Mouse (Mus musculus) kidney, embryonic 16.5 days (tissue): ENCODE results near the gene Scamp3. TPM values are rescaled to one million over a fixed set of nuclear protein-coding genes. Genes with fewer than 3 reads are reported as not detected.
"Not testable (repeated sequence)": the region's sequence is repeated elsewhere in the genome, so short reads cannot be mapped to it uniquely, and the experiment has no call there.

ENCODE experiments used
- ATAC-seq: fragments of 200-750 bp; cut with Nextera tagmentation; 2 replicates; pipeline ENCODE4 v1.8.0; 2017; ENCODE audit warnings: moderate TSS enrichment; ENCODE audit not compliant: low FRiP score, low TSS enrichment
- H3K27ac ChIP-seq: fragments of 300-500 bp; sonication (generic); 2 replicates; pipeline ENCODE4 v1.5.1; 2014; ENCODE audit warnings: low read length
- H3K27me3 ChIP-seq: fragments of 300-500 bp; sonication (generic); 2 replicates; pipeline ENCODE4 v1.6.1; 2014; ENCODE audit warnings: low read length, control low read depth, mixed read lengths; ENCODE audit not compliant: insufficient read depth
- H3K36me3 ChIP-seq: fragments of 300-500 bp; sonication (generic); 2 replicates; pipeline ENCODE4 v1.6.1; 2014; ENCODE audit warnings: low read length, control low read depth, mixed read lengths; ENCODE audit not compliant: insufficient read depth
- H3K4me1 ChIP-seq: fragments of 300-500 bp; sonication (generic); 2 replicates; pipeline ENCODE4 v1.6.1; 2014; ENCODE audit warnings: low read length, control low read depth, mixed read lengths; ENCODE audit not compliant: insufficient read depth
- H3K4me2 ChIP-seq: fragments of 300-500 bp; sonication (generic); replicated peaks from 2 replicates; pipeline ENCODE4 v1.6.1; 2014; ENCODE audit warnings: low read depth, low read length
- H3K4me3 ChIP-seq: fragments of 300-500 bp; sonication (generic); 2 replicates; pipeline ENCODE4 v1.5.1; 2014; ENCODE audit warnings: mild to moderate bottlenecking, low read length
- H3K9ac ChIP-seq: fragments of 300-500 bp; sonication (generic); replicated peaks from 2 replicates; pipeline ENCODE4 v1.6.1; 2014; ENCODE audit warnings: low read length
- H3K9me3 ChIP-seq: fragments of 300-500 bp; sonication (generic); 2 replicates; pipeline ENCODE4 v1.6.1; 2016; ENCODE audit warnings: low read length, control low read depth
- WGBS: fragments of 180-500 bp; shearing (Covaris S2); extraction: QIAGEN DNeasy Blood & Tissue Kit; methylation state at CpG from one replicate; pipeline ENCODE4 v1.1.7; 2014; 5-methylcytosine and 5-hydroxymethylcytosine counted together
- polyA plus RNA-seq: library from polyadenylated mRNA; unstranded; fragments of >200 nt; fragmentation: Nextera tagmentation; extraction: Ambion mirVana; gene quantifications from 2 replicates; pipeline ENCODE4 v1.2.1, GENCODE M21; 2015

Gene Scamp3
- polyA plus RNA-seq, 1 experiment from 2014 or later, result 140 TPM

GRCm38 (mm10) chr3:89161207-89161606 is 16.1 kb upstream of the Scamp3 start:
- not testable (repeated sequence) for H3K36me3 ChIP-seq, H3K4me3 ChIP-seq, H3K9ac ChIP-seq, H3K4me2 ChIP-seq, H3K27ac ChIP-seq, H3K9me3 ChIP-seq, ATAC-seq
- peaks cover 28% of the 10 kb centered on the region for H3K4me1 ChIP-seq
- H3K27me3 ChIP-seq, result peaks cover 10% of the 10 kb centered on the region

GRCm38 (mm10) chr3:89161786-89162185 is 15.5 kb upstream of the Scamp3 start:
- 81% methylated on average over 4 of the region's 4 CpGs for WGBS
- H3K27me3 ChIP-seq, result peaks cover 10% of the 10 kb centered on the region
- ATAC-seq, result no peak
- no peak overlapping the region for H3K4me2 ChIP-seq
- no peak overlapping the region for H3K9ac ChIP-seq
- no peak overlapping the region for H3K27ac ChIP-seq
- peaks cover 31% of the 10 kb centered on the region for H3K4me1 ChIP-seq
- peaks cover under 1% of the 10 kb centered on the region; the same call in 1 of the 2 replicates for H3K36me3 ChIP-seq
- no peaks in the 10 kb centered on the region for H3K9me3 ChIP-seq
- no peak overlapping the region for H3K4me3 ChIP-seq

- no peak for ATAC-seq
- H3K27me3 ChIP-seq, result peaks cover 8% of the 10 kb centered on the region
- H3K4me3 ChIP-seq, result no peak overlapping the region
- H3K36me3 ChIP-seq, result peaks cover 10% of the 10 kb centered on the region; the same call in 1 of the 2 replicates
- H3K9me3 ChIP-seq, result no peaks in the 10 kb centered on the region
- H3K9ac ChIP-seq, result no peak overlapping the region
- H3K27ac ChIP-seq, result no peak overlapping the region
- no peak overlapping the region for H3K4me2 ChIP-seq
- H3K4me1 ChIP-seq, result peaks cover 31% of the 10 kb centered on the region
- WGBS, result 76% methylated on average over 1 of the region's 1 CpGs
Observed at GRCm38 (mm10) chr3:89163123-89163522, 14.2 kb upstream of the Scamp3 start.

- H3K9ac ChIP-seq, result peak overlapping the region; percentile 96
Observed at GRCm38 (mm10) chr3:89163643-89164245, 13.5 kb upstream of the Scamp3 start.

GRCm38 (mm10) chr3:89164506-89165267 is 12.6 kb upstream of the Scamp3 start, which contains the start of gene Clk2:
Gene Clk2 (plus strand): TSS chr3:89164795.
- no peaks in the 10 kb centered on the region for H3K27me3 ChIP-seq
- no peaks in the 10 kb centered on the region for H3K9me3 ChIP-seq
- ATAC-seq, result peak; percentile 97
- under 1% methylated on average over 63 of the region's 79 CpGs for WGBS
- H3K27ac ChIP-seq, result peak within 1 kb of the TSS; percentile 98
- H3K4me1 ChIP-seq, result peaks cover 26% of the 10 kb centered on the region
- H3K4me3 ChIP-seq, result peak within 1 kb of the TSS; percentile 91
- peak within 1 kb of the TSS; percentile 65 for H3K4me2 ChIP-seq
- H3K36me3 ChIP-seq, result peaks cover 26% of the 10 kb centered on the region
- peak within 1 kb of the TSS; percentile 96 for H3K9ac ChIP-seq

More at GRCm38 (mm10) chr3:89163643-89164245, 13.5 kb upstream of the Scamp3 start:
- WGBS, result 70% methylated on average over 5 of the region's 5 CpGs
- Histone ChIP-seq H3K36me3 (peaks cover 16% of the 10 kb centered on the region), H3K27me3 (peaks cover 3% of the 10 kb centered on the region; the same call in 1 of the 2 replicates), H3K9me3 (no peaks in the 10 kb centered on the region), H3K4me2 (peak overlapping the region; percentile 65), H3K27ac (peak overlapping the region; percentile 98; the same call in 1 of the 2 replicates), H3K4me1 (peaks cover 31% of the 10 kb centered on the region), H3K4me3 (peak overlapping the region; percentile 91)
- no peak for ATAC-seq

GRCm38 (mm10) chr3:89165268-89165870 is 11.9 kb upstream of the Scamp3 start:
- H3K9ac ChIP-seq, result peak overlapping the region; percentile 96
- WGBS, result 15% methylated on average over 12 of the region's 12 CpGs
- ATAC-seq, result no peak

GRCm38 (mm10) chr3:89166945-89167344 is 10.3 kb upstream of the Scamp3 start:
- H3K4me1 ChIP-seq, result peaks cover 18% of the 10 kb centered on the region
- H3K9me3 ChIP-seq, result no peaks in the 10 kb centered on the region
- H3K4me2 ChIP-seq, result no peak overlapping the region
- peaks cover 43% of the 10 kb centered on the region for H3K36me3 ChIP-seq
- H3K4me3 ChIP-seq, result no peak overlapping the region
- no peak overlapping the region for H3K9ac ChIP-seq
- ATAC-seq, result no peak
- no peaks in the 10 kb centered on the region for H3K27me3 ChIP-seq
- 83% methylated on average over 19 of the region's 19 CpGs for WGBS
- H3K27ac ChIP-seq, result no peak overlapping the region

More at GRCm38 (mm10) chr3:89165268-89165870, 11.9 kb upstream of the Scamp3 start:
- H3K36me3 ChIP-seq, result peaks cover 33% of the 10 kb centered on the region
- peak overlapping the region; percentile 65 for H3K4me2 ChIP-seq
- H3K9me3 ChIP-seq, result no peaks in the 10 kb centered on the region
- H3K4me3 ChIP-seq, result peak overlapping the region; percentile 91
- peak overlapping the region; percentile 98 for H3K27ac ChIP-seq
- peaks cover 19% of the 10 kb centered on the region for H3K4me1 ChIP-seq
- H3K27me3 ChIP-seq, result no peaks in the 10 kb centered on the region

- no peak for ATAC-seq
- H3K4me1 ChIP-seq, result peaks cover 16% of the 10 kb centered on the region
- H3K27me3 ChIP-seq, result no peaks in the 10 kb centered on the region
- no peak overlapping the region for H3K4me3 ChIP-seq
- WGBS, result 94% methylated on average over 11 of the region's 11 CpGs
- no peaks in the 10 kb centered on the region for H3K9me3 ChIP-seq
- no peak overlapping the region for H3K27ac ChIP-seq
- no peak overlapping the region for H3K4me2 ChIP-seq
- H3K9ac ChIP-seq, result no peak overlapping the region
- peaks cover 66% of the 10 kb centered on the region for H3K36me3 ChIP-seq
Observed at GRCm38 (mm10) chr3:89174844-89175243, 2.4 kb upstream of the Scamp3 start.

- Histone ChIP-seq H3K4me1 (peaks cover 16% of the 10 kb centered on the region), H3K4me3 (no peak overlapping the region), H3K36me3 (peaks cover 66% of the 10 kb centered on the region), H3K9me3 (no peaks in the 10 kb centered on the region), H3K4me2 (no peak overlapping the region), H3K27me3 (no peaks in the 10 kb centered on the region), H3K9ac (no peak overlapping the region), H3K27ac (no peak overlapping the region)
- no peak for ATAC-seq
- 91% methylated on average over 10 of the region's 10 CpGs for WGBS
Observed at GRCm38 (mm10) chr3:89175544-89175943, 1.7 kb upstream of the Scamp3 start.
